Mouse (Mus musculus) cerebral cortex, adult 2 months (tissue): Measurements from ENCODE around the gene Nap1l3.

Experiments used
- WGBS: fragments of 180-500 bp; shearing (Covaris S2); methylation state at CpG from one replicate; pipeline ENCODE4 v1.1.7; 2018; 5-methylcytosine and 5-hydroxymethylcytosine counted together

Nap1l3 gene

DNA sequence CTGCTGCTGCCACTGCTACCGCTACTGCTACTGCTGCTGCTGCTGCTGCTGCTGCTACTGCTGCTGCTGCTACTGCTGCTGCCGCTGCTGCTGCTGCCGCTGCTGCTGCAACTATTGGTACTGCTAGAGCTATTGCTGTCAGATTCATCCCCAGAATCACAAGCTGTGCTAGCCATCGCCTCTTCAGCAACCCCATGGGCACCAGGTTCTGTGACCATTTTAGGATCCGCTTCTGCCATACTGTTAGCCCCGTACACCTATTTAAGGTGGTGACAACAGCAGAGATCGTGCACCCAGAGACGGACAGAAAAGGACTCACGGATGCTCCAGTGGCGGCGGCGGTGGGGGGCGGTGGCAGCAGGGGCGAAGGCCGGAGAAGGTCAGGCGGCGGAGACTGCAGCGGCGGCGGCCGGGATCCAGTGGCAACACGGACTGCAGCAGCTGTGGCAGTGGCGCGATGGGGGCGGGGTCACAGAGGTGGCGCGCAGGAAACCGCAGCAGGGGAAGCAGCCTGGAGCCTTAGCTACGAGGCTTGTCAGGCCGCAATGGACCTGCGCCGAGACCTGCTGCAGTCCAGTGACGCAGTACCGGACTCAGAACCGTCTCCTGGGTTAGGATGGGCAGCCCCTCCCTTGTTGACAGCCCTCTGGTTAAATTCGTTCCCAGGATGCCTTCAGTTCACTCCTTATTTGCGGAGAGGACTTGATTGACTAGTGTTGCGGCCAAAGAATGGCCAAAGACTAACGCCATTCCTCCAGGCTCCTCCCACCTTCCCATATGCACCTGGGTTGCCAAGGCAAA lies at the start of gene Nap1l3:
TSS of gene Nap1l3 (minus strand) at position 621 of the 801 bp plus-strand sequence.
- 1% methylated on average over 38 of the region's 39 CpGs for WGBS

DNA sequence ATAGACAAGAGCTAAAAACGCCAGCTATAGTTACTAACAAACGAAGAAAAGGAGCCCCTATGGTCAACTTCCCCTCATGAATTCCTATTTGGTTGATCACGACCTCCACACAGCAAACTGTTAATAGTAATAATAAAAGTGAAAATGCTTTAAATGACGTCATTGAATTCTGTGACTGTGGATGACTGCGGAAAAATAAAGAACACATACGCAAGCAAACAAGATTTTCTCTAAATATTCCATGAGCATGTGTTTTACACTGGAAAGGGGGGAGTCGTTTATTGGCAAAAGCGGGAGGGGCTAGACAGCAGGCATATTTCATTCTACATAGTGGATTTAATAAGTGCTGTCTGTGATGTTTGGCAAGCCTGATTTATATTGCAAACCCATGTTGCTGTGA lies 451 bp upstream of the Nap1l3 start:
- WGBS: 8% methylated on average over 8 of the region's 8 CpGs
